Mouse (Mus musculus): ENCODE results near the gene Mprip.
"Not testable (repeated sequence)": the region's sequence is repeated elsewhere in the genome, so short reads cannot be mapped to it uniquely, and the experiment has no call there.

Gene Mprip

DNA sequence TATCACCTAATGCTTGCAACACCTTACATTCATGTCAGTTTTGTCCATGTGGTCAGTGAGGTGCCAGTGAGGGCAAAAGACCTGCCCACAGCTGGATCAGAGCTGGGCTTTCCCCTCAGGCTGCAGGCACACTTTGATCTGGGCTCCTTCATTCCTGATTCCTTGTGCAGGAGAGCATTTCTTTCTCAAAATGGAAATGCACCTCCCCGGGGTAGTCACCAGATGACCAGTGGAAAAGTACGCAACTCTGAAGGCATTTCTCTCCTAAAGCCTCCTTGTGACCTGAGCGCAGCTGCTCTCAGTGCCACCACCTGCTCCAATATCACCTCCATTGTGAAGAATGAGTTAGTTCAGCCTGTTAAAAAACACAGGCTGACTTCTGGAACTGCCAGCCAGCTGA is at the start of gene Mprip:
TSS of gene Mprip (plus strand) at position 301 of the 400 bp plus-strand sequence.
- no peak for DNase-seq (ENCODE audit: low read depth)

DNA sequence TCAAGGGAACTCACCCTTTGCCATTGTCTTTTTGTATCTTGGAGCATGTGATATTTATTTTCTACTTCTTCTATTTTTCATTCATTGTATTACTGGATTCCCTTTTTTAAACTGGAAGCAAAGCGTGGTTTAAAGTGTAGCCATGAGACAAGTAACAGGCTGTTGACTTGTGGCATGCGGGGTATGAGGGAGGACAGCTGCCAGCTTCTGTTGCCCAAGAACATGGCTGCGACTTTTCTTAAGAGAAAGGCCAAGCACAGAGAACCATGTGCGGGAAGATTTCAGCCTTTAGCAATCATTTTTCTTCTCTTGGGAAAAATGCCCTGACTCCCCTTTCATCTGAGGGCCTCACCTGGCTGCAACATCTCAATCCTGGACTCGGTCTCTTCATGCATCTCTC is 49.5 kb upstream of the Mprip start:
- DNase-seq (ENCODE audit: low read depth): no peak

DNA sequence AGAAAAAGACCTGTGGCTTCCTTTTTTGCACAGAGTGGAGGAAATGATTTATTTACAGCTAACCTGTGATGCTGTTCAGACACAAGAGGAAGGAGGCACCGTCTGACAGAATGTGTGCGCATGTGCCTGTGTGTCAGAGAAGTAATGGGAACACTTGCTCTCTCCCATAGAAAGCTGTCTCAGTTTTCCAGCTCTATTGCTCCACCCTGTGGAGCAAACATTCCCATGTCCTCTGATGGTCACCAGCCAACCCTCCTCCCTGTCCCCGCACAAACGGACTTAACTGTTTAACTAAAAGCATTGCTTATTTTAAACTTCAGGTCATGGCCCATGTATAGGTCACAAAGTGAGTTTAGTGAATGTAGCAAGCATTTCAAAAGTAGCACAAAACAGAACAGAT is 47.0 kb upstream of the Mprip start:
- DNase-seq (ENCODE audit: low read depth): no peak

DNA sequence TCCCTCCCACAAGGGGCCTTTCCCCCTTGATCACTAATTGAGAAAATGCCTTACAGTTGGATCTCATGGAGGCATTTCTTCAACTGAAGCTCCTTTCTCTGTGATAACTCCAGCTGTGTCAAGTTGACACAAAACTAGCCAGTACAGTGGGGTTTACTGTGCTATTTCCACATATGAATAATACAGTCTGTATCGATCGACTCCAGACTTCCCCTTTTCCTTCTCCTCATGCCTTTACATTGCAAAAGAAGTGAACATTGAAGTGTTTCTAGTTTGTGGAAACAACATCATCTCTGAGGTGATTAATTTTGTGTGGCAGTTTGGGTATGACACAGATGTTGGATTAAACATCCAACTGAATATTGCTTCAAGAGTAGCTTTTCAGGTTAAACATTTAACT is 44.1 kb upstream of the Mprip start:
- not testable (repeated sequence) for DNase-seq (ENCODE audit: low read depth)

DNA sequence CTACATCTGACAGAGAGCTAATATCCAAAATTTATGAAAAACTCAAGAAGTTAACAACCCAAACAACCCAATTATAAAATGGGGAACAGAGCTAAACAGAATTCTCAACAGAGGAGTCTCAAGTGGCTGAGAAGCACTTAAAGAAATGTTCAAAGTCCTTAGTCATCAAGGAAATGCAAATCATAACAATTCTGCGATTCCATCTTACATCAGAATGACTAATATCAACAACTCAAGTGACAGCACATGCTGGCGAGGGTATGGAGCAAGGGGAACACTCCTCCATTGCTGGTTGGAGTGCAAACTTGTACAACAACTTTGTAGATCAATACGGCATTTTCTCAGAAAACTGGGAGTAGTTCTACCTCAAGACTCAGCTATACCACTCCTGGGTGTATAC is 38.9 kb upstream of the Mprip start:
- DNase-seq (ENCODE audit: low read depth): no peak

DNA sequence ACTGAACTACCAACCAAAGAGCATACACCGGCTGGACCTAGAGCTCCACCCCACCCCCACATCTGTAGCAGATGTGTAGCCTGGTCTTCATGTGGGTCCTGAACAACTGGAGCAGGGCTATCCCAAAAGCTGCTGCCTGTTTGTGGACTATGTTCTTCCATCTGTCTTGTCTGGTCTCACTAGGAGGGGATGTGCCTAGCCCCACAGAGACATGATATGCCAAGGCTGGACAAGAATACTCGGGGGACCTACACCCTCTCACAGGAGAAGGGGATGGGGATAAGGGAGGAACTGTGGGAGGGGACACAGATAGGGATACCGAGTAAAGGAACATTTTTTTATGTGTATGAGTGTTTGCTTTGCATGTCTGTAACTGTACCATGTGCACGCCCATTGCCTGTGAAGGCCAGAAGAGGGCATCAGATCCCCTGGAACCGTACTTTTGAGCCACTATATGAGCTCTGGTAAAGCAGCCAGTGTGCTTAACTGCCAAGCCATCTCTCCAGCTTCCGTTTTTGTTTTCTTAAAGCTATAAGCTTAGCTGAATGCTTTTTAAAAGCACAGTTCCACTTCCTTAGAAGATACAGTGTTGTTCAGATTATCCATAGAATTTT is 37.0 kb upstream of the Mprip start:
- DNase-seq (ENCODE audit: low read depth): peak; percentile 66

DNA sequence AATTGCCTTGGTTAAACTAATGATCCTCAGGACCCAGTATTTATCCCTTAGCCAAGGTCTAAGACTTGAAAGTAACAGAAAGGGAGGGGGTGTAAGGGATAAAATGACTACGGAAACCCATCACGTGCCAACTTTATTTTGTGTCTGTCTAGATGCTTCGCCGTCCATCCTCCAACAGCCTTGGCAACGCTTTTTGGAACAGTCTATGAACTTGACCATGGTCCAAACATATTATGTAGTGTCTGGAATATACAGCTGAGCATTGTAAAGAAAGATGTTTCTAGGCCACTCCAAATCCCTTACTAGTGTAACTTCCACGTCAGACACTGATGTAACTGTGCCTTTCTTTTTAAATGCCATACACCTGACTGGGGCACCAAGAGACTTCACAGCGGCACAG is 34.9 kb upstream of the Mprip start:
- no peak for DNase-seq (ENCODE audit: low read depth)

DNA sequence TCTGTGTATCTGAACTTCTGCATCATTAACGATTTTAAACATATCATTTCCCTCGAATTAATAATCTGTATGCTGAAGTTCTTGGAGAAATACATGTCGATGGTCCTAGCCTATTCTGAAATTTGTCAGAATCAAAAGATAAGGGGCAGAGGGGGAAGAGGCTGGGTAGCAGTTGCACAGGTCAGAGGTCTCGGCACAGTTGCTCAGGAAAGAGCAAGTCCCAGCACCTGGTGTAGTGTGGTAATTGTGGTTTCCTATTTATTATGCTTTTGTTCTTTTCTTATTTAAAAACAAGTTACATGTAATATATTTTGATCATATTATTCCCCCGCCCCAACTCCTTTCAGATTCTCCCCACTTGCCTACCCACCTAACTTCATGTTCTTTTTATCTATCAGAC is 32.9 kb upstream of the Mprip start:
- no peak for DNase-seq (ENCODE audit: low read depth)

DNA sequence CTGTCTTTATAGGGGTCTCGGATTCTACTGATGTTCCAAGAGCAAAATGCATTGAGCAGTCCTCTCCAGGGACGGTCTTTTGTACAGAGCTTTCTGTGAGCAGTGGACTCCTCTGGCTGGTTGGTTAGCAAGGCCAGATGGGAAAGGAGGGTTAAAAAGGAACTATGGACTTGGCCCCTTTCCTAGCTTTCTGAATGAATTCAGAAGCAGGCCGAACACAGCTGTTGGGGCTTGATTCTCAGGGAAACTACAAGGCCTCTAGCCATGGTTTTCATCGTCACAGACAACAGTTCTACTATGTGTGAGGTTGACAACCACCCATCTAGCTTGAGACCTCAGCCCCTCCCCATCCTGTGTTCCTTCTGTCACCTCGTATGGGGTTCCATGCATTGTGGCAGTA is 31.2 kb upstream of the Mprip start:
- DNase-seq (ENCODE audit: low read depth): no peak

DNA sequence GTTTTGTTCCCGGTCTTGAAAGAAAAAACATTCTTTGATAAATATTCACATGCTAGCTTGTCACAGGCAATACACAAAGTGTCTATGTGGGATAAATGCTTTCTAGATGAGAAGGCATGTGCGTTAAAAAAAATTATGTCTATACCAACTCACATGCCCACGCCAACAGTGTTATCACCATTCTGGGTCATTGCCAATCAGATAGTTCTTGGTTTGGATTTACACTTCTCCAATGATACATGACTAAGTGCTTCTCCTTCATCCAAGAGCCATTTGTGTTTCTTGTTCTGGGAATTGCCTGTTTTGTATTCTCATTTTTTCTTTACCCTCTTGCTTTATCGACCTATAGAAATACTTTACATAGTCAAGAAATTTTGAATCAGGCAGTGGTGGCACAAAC is 29.1 kb upstream of the Mprip start:
- DNase-seq (ENCODE audit: low read depth): no peak

DNA sequence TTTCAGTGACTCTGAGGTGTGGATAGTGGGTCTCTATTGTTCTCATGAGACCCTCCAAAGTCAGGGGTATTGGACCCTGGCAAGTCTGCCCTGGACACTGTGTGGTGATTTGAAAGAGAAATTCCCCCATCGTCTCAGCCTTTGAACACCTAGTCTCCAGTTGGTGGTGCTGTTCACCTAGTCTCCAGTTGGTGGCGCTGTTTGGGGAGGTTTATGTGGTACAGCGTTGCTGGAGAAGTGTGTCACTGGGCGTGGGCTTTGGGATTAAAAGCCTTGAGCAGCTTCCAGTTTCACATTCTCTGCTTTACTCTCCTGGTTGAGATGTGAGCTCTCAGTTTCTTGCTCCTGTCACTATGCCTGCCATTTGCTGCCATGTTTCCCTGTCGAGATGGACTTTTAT is 28.1 kb upstream of the Mprip start:
- peak; percentile 70 for DNase-seq (ENCODE audit: low read depth)

DNA sequence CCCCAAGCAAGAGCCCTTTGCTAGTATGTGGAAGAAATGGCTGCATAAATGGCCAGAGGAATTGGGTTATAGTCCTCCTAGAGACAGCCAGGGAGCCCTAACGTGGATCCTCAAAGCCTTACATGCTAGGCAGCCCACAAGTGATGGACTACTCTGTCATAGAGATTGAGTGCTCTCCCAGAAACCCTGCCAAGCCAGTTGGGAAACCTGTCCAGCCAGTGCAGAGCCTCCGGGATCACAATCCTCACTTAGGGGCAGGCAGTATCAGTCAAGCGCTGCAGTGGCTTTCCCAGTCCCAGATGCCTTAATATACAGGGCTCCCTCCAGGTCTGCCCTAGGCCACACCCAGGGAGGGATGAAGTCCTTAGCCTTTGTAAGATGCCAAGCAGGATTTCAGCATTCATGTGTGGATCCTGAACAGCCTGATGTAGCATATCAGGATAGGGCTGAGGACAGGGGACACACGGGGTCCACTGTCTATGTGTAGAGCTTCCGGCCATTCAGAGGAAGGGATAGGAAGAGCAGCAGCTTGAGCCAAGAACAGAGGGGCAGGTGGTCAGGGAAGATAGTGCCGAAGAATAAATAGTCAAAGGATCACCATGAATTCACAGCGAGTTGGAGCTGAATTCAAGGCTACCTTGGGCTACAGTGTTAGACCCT is 27.0 kb upstream of the Mprip start:
- no peak for DNase-seq (ENCODE audit: low read depth)

DNA sequence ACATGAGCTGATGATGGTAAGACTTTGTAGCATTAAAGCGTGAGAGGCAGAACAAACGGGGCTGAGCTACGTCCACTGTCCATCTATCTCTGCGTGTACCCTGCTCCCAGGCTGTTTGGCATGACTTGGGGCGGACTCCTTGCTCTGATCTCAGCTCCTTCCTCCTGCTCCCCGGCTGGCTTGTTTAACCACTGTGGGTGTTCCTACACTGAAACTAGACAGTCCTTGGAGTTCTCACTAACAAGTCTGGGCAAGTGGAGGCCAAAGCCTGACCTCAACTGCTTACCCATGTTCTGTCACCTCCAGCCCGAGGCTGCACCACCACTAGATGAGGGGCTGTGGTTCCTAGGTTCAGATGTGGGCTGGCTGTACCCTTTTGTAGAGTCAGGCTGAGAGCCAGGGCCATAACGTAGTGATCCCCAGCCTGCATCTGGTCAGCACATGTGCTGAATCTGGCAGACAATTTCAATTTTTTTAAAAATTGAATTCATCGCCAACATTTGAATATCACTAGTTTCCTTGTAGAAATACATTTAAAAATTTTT is 25.8 kb upstream of the Mprip start:
- DNase-seq (ENCODE audit: low read depth): no peak

DNA sequence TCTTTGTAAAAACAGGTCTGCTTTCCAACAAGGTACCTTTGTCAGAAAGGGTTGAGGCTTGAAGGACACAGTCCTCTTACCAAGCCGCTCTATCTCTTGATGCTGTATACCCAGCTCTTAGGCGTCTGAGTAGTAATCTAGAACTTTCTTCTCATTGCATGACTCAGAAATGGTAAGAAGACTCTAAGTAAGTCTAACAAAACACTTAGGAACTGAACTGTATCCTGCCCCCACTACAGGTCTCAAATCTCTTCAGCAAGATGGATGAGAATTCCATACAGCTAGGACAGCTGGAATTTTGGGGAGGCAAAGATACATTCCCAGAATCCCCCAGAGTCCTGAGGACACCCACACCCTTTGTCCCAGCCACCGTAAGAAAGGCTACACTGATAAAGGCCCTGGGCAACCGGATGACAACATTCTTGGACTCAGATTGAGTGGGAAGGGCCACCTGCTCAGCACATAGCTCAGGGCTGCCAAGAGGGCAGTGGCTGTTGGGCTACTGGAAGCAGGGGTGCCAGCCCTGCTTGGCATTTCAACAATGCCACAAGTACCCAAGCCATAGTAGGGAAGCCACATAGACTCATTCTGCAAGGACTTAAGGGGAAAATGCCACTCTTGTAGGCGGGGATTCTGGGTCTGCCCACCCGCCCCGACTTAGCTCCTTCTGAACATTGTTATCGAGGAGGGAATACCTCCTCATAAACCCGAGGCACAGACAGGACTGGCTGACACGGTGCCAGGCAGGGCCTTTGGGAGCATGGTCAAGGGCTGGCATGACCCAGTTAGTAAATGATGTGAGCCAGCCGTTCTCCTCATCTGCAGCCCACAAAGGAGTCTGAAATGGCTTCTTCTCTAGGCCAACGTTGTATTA is 25.0 kb upstream of the Mprip start:
- no peak for DNase-seq (ENCODE audit: low read depth)

DNA sequence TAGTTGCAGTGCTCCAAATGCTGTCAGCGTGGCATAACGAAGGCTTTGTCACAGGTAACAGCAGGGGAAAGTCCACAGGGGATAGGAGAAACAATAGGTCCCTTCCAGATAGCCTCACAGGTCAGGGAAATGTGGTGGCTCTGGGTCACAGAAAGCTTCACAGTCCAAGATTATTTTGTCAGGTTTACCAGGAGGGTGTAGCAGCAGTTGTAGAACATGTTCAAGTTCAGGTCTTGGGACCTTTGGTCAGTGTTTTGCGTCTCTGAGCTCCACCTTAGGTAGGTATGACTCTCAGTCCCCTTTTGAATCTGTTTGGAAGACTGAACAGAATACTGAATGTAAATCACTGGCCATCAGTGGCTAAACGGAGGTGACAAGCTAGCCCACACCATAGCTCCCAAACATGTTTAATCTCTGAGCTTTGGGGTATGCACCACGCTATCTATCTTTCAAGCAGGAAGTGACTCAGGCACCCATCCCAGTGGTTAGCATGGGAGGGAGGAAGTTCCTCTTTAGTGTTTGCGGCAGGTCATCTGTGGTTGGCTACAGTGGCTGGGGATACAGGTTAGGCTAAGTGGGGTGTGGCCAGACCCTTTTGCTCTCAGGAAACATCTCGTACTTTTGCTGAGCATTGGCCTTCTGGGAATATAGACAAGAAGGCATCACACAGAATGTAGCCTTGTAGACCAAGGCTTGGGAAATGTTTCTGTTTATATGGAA is 24.2 kb upstream of the Mprip start:
- no peak for DNase-seq (ENCODE audit: low read depth)

DNA sequence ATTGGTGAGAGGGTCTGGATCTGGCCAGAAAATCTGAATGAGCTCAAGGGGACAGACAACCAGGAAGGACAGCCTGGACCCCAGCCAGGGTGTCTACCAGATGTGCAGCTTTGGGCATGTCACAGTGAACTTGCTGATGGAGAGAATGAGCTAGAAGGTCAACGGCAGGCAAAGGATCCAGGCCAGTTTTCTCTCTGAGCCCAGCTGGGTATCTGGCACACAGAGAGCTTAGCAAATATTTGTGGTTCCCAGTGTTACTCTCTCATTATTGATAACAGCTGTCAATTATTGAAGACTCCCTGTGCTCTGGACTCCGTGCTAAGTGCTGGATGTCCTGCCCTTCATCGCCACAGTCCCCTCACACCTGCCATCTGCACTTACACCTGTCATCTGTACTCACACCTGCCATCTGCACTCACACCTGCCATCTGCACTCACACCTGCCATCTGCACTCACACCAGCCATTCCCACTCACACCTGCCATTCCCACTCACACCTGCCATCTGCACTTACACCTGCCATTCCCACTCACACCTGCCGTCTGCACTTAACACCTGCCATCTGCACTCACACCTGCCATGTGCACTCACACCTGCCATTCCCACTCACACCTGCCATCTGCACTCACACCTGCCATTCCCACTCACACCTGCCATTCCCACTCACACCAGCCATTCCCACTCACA is 21.0 kb upstream of the Mprip start:
- no peak for DNase-seq (ENCODE audit: low read depth)

DNA sequence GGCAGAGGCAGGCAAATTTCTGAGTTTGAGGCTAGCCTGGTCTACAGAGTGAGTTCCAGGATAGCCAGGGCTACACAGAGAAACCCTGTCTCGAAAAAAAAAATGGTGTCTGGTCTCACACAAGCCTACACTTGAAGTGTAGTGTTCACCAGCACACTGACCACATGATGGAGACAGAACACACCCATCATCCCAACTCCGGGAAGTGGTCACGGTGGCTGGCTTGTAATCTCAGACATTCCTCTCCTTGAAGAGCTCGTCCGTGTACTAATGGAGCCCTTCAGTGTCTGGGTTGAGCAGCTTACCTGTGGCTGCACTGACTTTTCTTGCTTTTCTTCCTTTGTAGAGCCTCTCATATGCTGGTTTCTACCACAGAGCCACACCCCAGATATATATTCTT is 19.9 kb upstream of the Mprip start:
- no peak for DNase-seq (ENCODE audit: low read depth)

DNA sequence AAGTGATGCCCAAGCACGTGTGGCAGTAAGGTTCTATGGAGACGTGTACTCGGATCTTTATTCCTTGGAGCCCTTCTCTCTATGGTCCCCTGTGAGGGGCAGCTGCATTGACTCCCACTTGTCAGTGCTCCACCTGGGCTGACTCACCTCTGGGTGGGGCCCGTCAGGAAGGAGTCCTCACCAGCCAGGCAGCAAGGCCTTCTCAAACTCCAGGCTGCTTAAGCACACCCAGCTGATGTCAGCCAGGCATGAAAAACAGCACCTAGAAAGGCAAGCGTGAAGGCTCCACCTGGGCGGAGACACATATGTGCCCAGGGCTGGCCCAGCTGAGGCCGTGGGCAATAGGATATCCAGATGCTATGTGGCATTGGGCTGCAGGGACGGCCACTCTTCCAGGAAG is 18.7 kb upstream of the Mprip start:
- DNase-seq (ENCODE audit: low read depth): no peak

DNA sequence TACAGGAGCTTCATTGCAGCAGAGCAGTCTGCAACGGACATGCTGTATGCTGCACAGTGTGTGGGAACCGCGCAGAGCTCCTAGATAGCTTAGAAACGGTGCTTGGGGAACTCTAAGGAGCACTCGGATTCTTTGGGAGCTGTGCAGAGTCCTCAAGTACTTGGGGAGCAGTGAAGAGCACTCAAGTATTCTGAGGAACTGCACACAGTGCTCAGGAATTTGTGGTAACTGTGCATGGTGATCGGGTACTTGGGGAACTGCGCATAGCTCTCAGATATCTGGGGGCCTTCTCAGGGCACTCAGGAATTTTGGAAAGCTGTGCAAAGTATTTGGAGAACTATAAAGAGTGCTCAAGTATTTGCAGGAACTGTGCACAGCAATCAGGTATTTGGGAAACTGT is 16.1 kb upstream of the Mprip start:
- no peak for DNase-seq (ENCODE audit: low read depth)

DNA sequence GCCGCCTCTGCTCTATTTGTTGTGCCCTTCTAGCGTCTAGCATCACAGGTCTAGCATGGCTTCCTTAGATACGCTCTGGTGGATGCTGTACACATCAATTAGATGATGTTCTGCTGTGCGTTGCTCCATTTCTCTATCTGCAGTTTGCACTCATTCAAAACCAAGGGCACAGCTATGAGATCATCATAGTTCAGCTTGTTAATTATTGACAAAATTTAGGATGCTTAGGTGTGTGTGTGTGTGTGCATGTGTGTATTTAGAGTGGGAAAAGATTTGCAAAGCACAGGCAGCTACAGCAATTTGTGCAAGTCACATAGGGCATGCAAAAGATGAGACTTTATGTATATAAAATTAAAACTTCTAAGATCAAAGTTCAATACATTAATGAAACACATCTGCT is 12.0 kb upstream of the Mprip start:
- DNase-seq (ENCODE audit: low read depth): no peak

DNA sequence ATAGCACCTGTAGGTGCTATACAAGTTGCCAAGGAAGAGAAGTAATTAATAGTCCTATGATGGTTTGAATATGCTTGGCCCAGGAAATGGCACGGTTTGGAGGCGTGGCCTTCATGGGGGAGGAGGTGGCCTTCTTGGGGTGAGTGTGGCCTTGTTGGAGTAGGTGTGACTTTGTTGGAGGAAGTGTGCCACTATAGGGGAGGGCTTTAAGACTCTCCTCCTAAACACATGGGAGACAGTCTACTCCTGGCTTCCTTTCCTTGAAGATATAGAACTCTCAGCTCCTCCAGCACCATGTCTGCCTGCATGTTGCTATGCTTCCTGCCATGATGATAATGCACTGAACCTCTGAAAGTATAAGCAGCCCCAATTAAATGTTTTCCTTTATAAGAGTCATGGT is 8.1 kb upstream of the Mprip start:
- DNase-seq (ENCODE audit: low read depth): no peak

DNA sequence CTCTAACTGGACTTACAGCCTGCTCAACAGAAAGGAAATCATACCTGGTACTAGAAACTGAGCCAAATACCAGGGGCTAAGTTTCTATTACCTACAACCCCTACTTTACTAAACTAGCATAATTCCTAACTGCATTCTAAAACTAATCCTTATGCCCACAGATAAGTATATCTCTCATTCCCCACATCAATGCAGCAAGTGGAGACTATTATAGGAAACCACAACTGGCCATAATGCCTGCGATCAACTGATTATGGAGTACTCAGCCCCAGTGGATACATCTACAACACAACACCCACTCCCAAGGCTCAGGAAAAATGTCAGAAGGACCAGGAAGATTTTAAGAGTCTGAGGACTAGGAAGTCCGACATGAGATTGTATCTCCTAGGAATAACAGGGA is 7.6 kb upstream of the Mprip start:
- no peak for DNase-seq (ENCODE audit: low read depth)

All from naive thymus-derived CD4-positive, alpha-beta T cell, adult 2 months (primary cell).